Mouse (Mus musculus) liver, postnatal 0 days (tissue): Measurements from ENCODE around the gene C530008M17Rik. TPM values are rescaled to one million over a fixed set of nuclear protein-coding genes. Genes with fewer than 3 reads are reported as not detected.

ENCODE experiments used
- ATAC-seq: fragments of 200-750 bp; cut with Nextera tagmentation; 2 replicates; pipeline ENCODE4 v1.8.0; 2017; ENCODE audit warnings: mild to moderate bottlenecking, moderate library complexity
- DNase-seq: peaks from one replicate; pipeline ENCODE4 v3.0.0-alpha.2; 2016
- H3K27ac ChIP-seq: fragments of 300-500 bp; sonication (generic); 2 replicates; pipeline ENCODE4 v1.5.1; 2014; ENCODE audit warnings: antibody characterized with exemption, moderate library complexity, mild to moderate bottlenecking, low read depth
- H3K27me3 ChIP-seq: fragments of 300-500 bp; sonication (generic); 2 replicates; pipeline ENCODE4 v1.6.1; 2014; ENCODE audit warnings: low read length, control low read depth, mixed read lengths; ENCODE audit not compliant: insufficient read depth
- H3K36me3 ChIP-seq: fragments of 300-500 bp; sonication (generic); replicated peaks from 2 replicates; pipeline ENCODE4 v1.6.1; 2014; ENCODE audit warnings: mild to moderate bottlenecking, control low read depth, low read length, moderate library complexity, mixed read lengths; ENCODE audit not compliant: insufficient read depth
- H3K4me1 ChIP-seq: fragments of 300-500 bp; sonication (generic); 2 replicates; pipeline ENCODE4 v1.6.1; 2014; ENCODE audit warnings: antibody characterized with exemption, mild to moderate bottlenecking, control low read depth; ENCODE audit not compliant: insufficient read depth
- H3K4me2 ChIP-seq: fragments of 300-500 bp; sonication (generic); 2 replicates; pipeline ENCODE4 v1.6.1; 2014; ENCODE audit warnings: low read depth, mild to moderate bottlenecking, low read length, moderate library complexity, mixed read lengths
- H3K4me3 ChIP-seq: fragments of 300-500 bp; sonication (generic); 2 replicates; pipeline ENCODE4 v1.5.1; 2014; ENCODE audit warnings: low read depth, low read length
- H3K9ac ChIP-seq: fragments of 300-500 bp; sonication (generic); replicated peaks from 2 replicates; pipeline ENCODE4 v1.6.1; 2014; ENCODE audit warnings: mild to moderate bottlenecking, moderate library complexity
- H3K9me3 ChIP-seq: fragments of 300-500 bp; sonication (generic); 2 replicates; pipeline ENCODE4 v1.6.1; 2016; ENCODE audit warnings: mild to moderate bottlenecking, control low read depth, low read length, mixed read lengths
- CTCF ChIP-seq: sonication (generic); IDR thresholded peaks from 2 replicates; pipeline ENCODE4 v1.5.1; 2016; ENCODE audit warnings: antibody characterized with exemption, low read depth
- EP300 ChIP-seq: IDR thresholded peaks from 2 replicates; pipeline ENCODE4 v1.6.1; 2016; ENCODE audit warnings: antibody characterized with exemption, low read depth, mild to moderate bottlenecking
- WGBS: fragments of 180-500 bp; shearing (Covaris S2); extraction: QIAGEN DNeasy Blood & Tissue Kit; methylation state at CpG from one replicate; pipeline ENCODE4 v1.1.7; 2014; ENCODE audit not compliant: insufficient replicate concordance; 5-methylcytosine and 5-hydroxymethylcytosine counted together
- polyA plus RNA-seq: library from polyadenylated mRNA; unstranded; fragments of >200 nt; fragmentation: Nextera tagmentation; extraction: Ambion mirVana; gene quantifications from 2 replicates; pipeline ENCODE4 v1.2.1, GENCODE M21; 2015

The C530008M17Rik gene
- polyA plus RNA-seq = 2.5 and 3.9 TPM in 2 replicates

- Histone ChIP-seq H3K4me2 (peak within 1 kb of the TSS; percentile 95), H3K9ac (peak within 1 kb of the TSS; percentile 90), H3K27ac (peak within 1 kb of the TSS; percentile 82), H3K36me3 (no peaks in the 10 kb centered on the region), H3K27me3 (peaks cover 16% of the 10 kb centered on the region), H3K4me1 (peaks cover 1% of the 10 kb centered on the region; the same call in 1 of the 2 replicates), H3K9me3 (no peaks in the 10 kb centered on the region), H3K4me3 (peak within 1 kb of the TSS; percentile 84)
- 91% methylated on average over 2 of the region's 2 CpGs for WGBS
- ATAC-seq (no peak), DNase-seq (no peak)
- TF ChIP-seq CTCF = no peak
- TF ChIP-seq EP300 = no peak
These were observed at the start of gene C530008M17Rik for GRCm38 (mm10) chr5:76656212-76656611. C530008M17Rik (plus strand) TSS chr5:76656512.

- peak; percentile 48 for ATAC-seq
- H3K36me3 ChIP-seq = peaks cover 29% of the 10 kb centered on the region
These were observed 46.5 kb upstream of the C530008M17Rik start for GRCm38 (mm10) chr5:76609702-76610370.

GRCm38 (mm10) chr5:76612867-76613499, 43.3 kb upstream of the C530008M17Rik start:
- Histone ChIP-seq H3K36me3 (peaks cover 37% of the 10 kb centered on the region), H3K9me3 (no peaks in the 10 kb centered on the region), H3K9ac (no peak overlapping the region), H3K4me3 (no peak overlapping the region), H3K4me1 (no peaks in the 10 kb centered on the region), H3K27ac (no peak overlapping the region), H3K4me2 (no peak overlapping the region), H3K27me3 (no peaks in the 10 kb centered on the region)
- ATAC-seq (no peak), DNase-seq (no peak)
- whole genome bisulfite sequencing = 85% methylated on average over 6 of the region's 6 CpGs
- TF ChIP-seq CTCF (no peak), EP300 (no peak)

More at GRCm38 (mm10) chr5:76609702-76610370, 46.5 kb upstream of the C530008M17Rik start:
- H3K4me3 ChIP-seq = no peak overlapping the region
- no peak for DNase-seq
- H3K9me3 ChIP-seq = no peaks in the 10 kb centered on the region
- H3K27ac ChIP-seq = no peak overlapping the region
- H3K27me3 ChIP-seq = no peaks in the 10 kb centered on the region
- TF ChIP-seq CTCF (no peak), EP300 (no peak)
- WGBS = 86% methylated on average over 8 of the region's 8 CpGs
- H3K4me1 ChIP-seq = no peaks in the 10 kb centered on the region
- H3K4me2 ChIP-seq = no peak overlapping the region
- no peak overlapping the region for H3K9ac ChIP-seq

- no peak for TF ChIP-seq EP300
- no peak for TF ChIP-seq CTCF
- no peak overlapping the region for H3K27ac ChIP-seq
- DNase-seq (no peak), ATAC-seq (no peak)
- 95% methylated on average over 8 of the region's 8 CpGs for WGBS
- no peaks in the 10 kb centered on the region for H3K27me3 ChIP-seq
- H3K4me2 ChIP-seq = no peak overlapping the region
- H3K4me3 ChIP-seq = no peak overlapping the region
- no peak overlapping the region for H3K9ac ChIP-seq
- no peaks in the 10 kb centered on the region for H3K4me1 ChIP-seq
- H3K9me3 ChIP-seq = no peaks in the 10 kb centered on the region
- H3K36me3 ChIP-seq = peaks cover 54% of the 10 kb centered on the region
These were observed 41.0 kb upstream of the C530008M17Rik start for GRCm38 (mm10) chr5:76615276-76615675.

GRCm38 (mm10) chr5:76616196-76616747, 40.0 kb upstream of the C530008M17Rik start:
- Histone ChIP-seq H3K4me2 (no peak overlapping the region), H3K27ac (no peak overlapping the region), H3K36me3 (peaks cover 55% of the 10 kb centered on the region), H3K27me3 (no peaks in the 10 kb centered on the region), H3K4me3 (no peak overlapping the region), H3K9ac (no peak overlapping the region), H3K9me3 (no peaks in the 10 kb centered on the region), H3K4me1 (no peaks in the 10 kb centered on the region)
- TF ChIP-seq CTCF = no peak
- TF ChIP-seq EP300 = no peak
- WGBS = 77% methylated on average over 2 of the region's 2 CpGs
- DNase-seq = no peak
- no peak for ATAC-seq

- Histone ChIP-seq H3K9me3 (no peaks in the 10 kb centered on the region), H3K36me3 (peaks cover 45% of the 10 kb centered on the region), H3K4me2 (no peak overlapping the region), H3K9ac (no peak overlapping the region), H3K4me1 (no peaks in the 10 kb centered on the region), H3K4me3 (no peak overlapping the region), H3K27ac (no peak overlapping the region), H3K27me3 (no peaks in the 10 kb centered on the region)
- WGBS = 89% methylated on average over 7 of the region's 7 CpGs
- no peak for DNase-seq
- ATAC-seq = no peak
- TF ChIP-seq CTCF (no peak), EP300 (no peak)
These were observed 37.6 kb upstream of the C530008M17Rik start for GRCm38 (mm10) chr5:76618750-76619149.
